ENCODE assay signal across 9 mouse cellular contexts in the genomic region with DNA sequence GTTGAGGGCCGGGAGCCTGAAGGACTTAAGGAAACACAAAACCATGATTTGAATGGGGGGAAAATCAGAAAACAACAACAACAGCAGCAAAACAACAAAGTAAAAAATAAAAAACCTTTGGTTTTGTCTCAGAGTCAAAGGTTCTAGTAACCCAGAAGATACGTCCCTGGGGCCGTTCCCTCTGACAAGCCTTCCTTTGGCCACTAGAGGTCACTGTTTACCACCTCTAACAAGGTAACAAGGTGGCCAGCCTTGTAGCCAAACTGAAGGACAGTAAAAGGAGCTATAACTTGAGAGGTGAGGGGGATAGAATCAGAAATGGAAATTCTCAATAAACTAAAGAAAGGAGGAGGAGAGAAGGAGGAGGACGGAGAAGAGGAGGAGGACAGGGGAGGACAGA. TPM values are rescaled to one million over a fixed set of nuclear protein-coding genes. Genes with fewer than 3 reads are reported as not detected.
DNase-seq lines count a peak whose midpoint lies in the region; ATAC-seq lines count a peak whose summit lies in the region.
"Had no signal": no experiment of that assay in that cellular context is flagged by ENCODE, and none has a peak within 500 bp of the region (broad histone marks: within the 10 kb centered on the region; RNA-seq: fewer than 3 reads in every experiment).

No protein-coding gene starts in this region.

- no peaks in the 10 kb centered on the region for H3K36me3 ChIP-seq in forebrain, embryonic 11.5 days (ENCODE audit: control insufficient read depth, insufficient read depth, low read length)
- peaks cover 7% of the 10 kb centered on the region for H3K36me3 ChIP-seq in liver, embryonic 11.5 days (ENCODE audit: control insufficient read depth, insufficient read depth, low read length)

- H3K27ac ChIP-seq in brown adipose tissue, adult 24 weeks (replicated peaks; ENCODE audit: low read depth, low read length) = peak overlapping the region; percentile 31
- no peak overlapping the region for H3K27ac ChIP-seq in forebrain, embryonic 11.5 days (ENCODE audit: low read depth, low read length)
- H3K27ac ChIP-seq in liver, embryonic 11.5 days (ENCODE audit: low read depth, low read length) = no peak overlapping the region

- 35% methylated on average over 4 of the region's 4 CpGs for WGBS in forebrain, embryonic 11.5 days
- 33% methylated on average over 4 of the region's 4 CpGs for WGBS in liver, embryonic 11.5 days

- ATAC-seq in forebrain, embryonic 11.5 days (replicated peaks; ENCODE audit: low FRiP score) = 0 out of 2 replicates have a peak, but pooled peaks have one; percentile 64
- ATAC-seq in liver, embryonic 11.5 days (replicated peaks; ENCODE audit: low FRiP score) = peak; percentile 67; the same call in 1 of the 2 replicates

- no peak overlapping the region for H3K9ac ChIP-seq in forebrain, embryonic 11.5 days (ENCODE audit: low read length)
- no peak overlapping the region for H3K9ac ChIP-seq in liver, embryonic 11.5 days (ENCODE audit: low read depth, low read length)

- no peaks in the 10 kb centered on the region for H3K9me3 ChIP-seq in forebrain, embryonic 11.5 days (ENCODE audit: control insufficient read depth, low read length)
- no peaks in the 10 kb centered on the region for H3K9me3 ChIP-seq in liver, embryonic 11.5 days (ENCODE audit: control insufficient read depth, low read length)

- DNase-seq in right cerebral cortex, adult 18-20 months = peak; percentile 45
- no peak for DNase-seq in right cerebral cortex, postnatal 36 days (ENCODE audit: low spot score in 2 of 2)
- DNase-seq in forebrain, embryonic 11.5 days (ENCODE audit: low spot score) = peak; percentile 71
- DNase-seq in hindlimb bud, embryonic 11.5 days (ENCODE audit: extremely low spot score, low read depth, low spot score) = peak; percentile 53
- DNase-seq in liver, embryonic 11.5 days (ENCODE audit: low spot score) = no peak
- DNase-seq in neural tube, embryonic 10.5 days (ENCODE audit: extremely low spot score, low spot score) = peak; percentile 59
- peak; percentile 48 to 51 for DNase-seq in thymus, postnatal 36 days

- H3K27me3 ChIP-seq in forebrain, embryonic 11.5 days (ENCODE audit: control insufficient read depth, insufficient read depth, low read length) = no peaks in the 10 kb centered on the region
- H3K27me3 ChIP-seq in liver, embryonic 11.5 days (replicated peaks; ENCODE audit: control insufficient read depth, insufficient read depth, low read length) = no peaks in the 10 kb centered on the region

- H3K4me3 ChIP-seq in brown adipose tissue, adult 24 weeks (ENCODE audit: insufficient read depth, low read depth, low read length) = no peak overlapping the region
- no peak overlapping the region for H3K4me3 ChIP-seq in forebrain, embryonic 11.5 days (ENCODE audit: low read depth, low read length)
- H3K4me3 ChIP-seq in liver, embryonic 11.5 days (ENCODE audit: low read depth, low read length) = no peak overlapping the region
- H3K4me3 ChIP-seq: erythroblast, embryonic 14.5 days had no signal

- peaks cover 2% of the 10 kb centered on the region; the same call in 1 of the 2 replicates for H3K4me1 ChIP-seq in brown adipose tissue, adult 24 weeks (ENCODE audit: control insufficient read depth, insufficient read depth, insufficient read length, low read length)
- no peaks in the 10 kb centered on the region for H3K4me1 ChIP-seq in forebrain, embryonic 11.5 days (replicated peaks; ENCODE audit: control insufficient read depth, insufficient read depth, low read length)
- no peaks in the 10 kb centered on the region; the same call in 1 of the 2 replicates for H3K4me1 ChIP-seq in liver, embryonic 11.5 days (replicated peaks; ENCODE audit: control insufficient read depth, insufficient read depth, low read length)

- no peak overlapping the region for H3K4me2 ChIP-seq in forebrain, embryonic 11.5 days (ENCODE audit: low read depth, low read length, severe bottlenecking)
- no peak overlapping the region for H3K4me2 ChIP-seq in liver, embryonic 11.5 days

RNA-seq across cellular contexts. Expression of a gene that starts 42.3 kb away (rescaled TPM):
- polyA plus RNA-seq in brown adipose tissue, adult 24 weeks (2012; ENCODE audit: insufficient read depth, insufficient read length, missing spikeins) = 258 and 314 TPM in 2 replicates
- 6.6 and 7.3 TPM in 2 replicates for polyA plus RNA-seq in forebrain, embryonic 11.5 days (2014; fragmentation: Nextera tagmentation; extraction: Ambion mirVana)
- polyA plus RNA-seq in liver, embryonic 11.5 days (2014; fragmentation: Nextera tagmentation; extraction: Ambion mirVana) = 9.6 and 10.4 TPM in 2 replicates

Comparison
In these comparisons a context has a peak if more than half of its experiments do, and no peak if none do; other contexts are left out.
1. DNase-seq: peak in right cerebral cortex, adult 18-20 months (single experiment), forebrain, embryonic 11.5 days (single experiment), hindlimb bud, embryonic 11.5 days (single experiment), neural tube, embryonic 10.5 days (single experiment) and thymus, postnatal 36 days (2 of 2); none in right cerebral cortex, postnatal 36 days (0 of 2) and liver, embryonic 11.5 days (single experiment).
2. RNA of a gene that starts 42.3 kb away (polyA plus RNA-seq): 258 to 314 TPM in brown adipose tissue, adult 24 weeks; 9.6 to 10.4 TPM in liver, embryonic 11.5 days and 6.6 to 7.3 TPM in forebrain, embryonic 11.5 days; every median in the first group is over 10 times any median in the second.